Mouse (Mus musculus) kidney, adult 10 weeks (tissue): ENCODE data around the gene Mup16. TPM values are rescaled to one million over a fixed set of nuclear protein-coding genes. Genes with fewer than 3 reads are reported as not detected.

ENCODE experiments used
- polyA plus RNA-seq: library from polyadenylated mRNA; stranded (reverse); fragments of 350-450 nt; fragmentation: Illumina TruSeq; extraction: RNeasy Lipid Tissue Mini Kit (QIAGEN cat#74804); gene quantifications from one replicate; pipeline ENCODE4 v1.2.3, GENCODE M21; 2014; ENCODE audit warnings: low read depth, low replicate concordance

Mup16 gene
- not detected for polyA plus RNA-seq

GRCm38 (mm10) chr4:61519431-61519830 is at the start of gene Mup16:
Mup16 (minus strand) TSS chr4:61519531.

Other genes starting within 250 kb of the Mup16 start
- gene Mup14, start 215.5 kb downstream of the Mup16 start, polyA plus RNA-seq, result 1.7 TPM
- gene Mup15, start 79.8 kb downstream of the Mup16 start, polyA plus RNA-seq, result not detected
- not detected for gene Mup17, start 76.3 kb upstream of the Mup16 start, polyA plus RNA-seq
- not detected for gene Mup18, start 154.6 kb upstream of the Mup16 start, polyA plus RNA-seq